Mouse (Mus musculus) liver, adult 2 months (tissue): ENCODE measurements around the gene Smc1b.

ENCODE experiments used
- CTCF ChIP-seq: fragments of 200-500 bp; IDR thresholded peaks from 2 replicates; pipeline ENCODE4 v1.5.1; 2011; ENCODE audit warnings: low read depth, low read length, control low read depth
- POLR2A ChIP-seq: fragments of 200-500 bp; IDR thresholded peaks from 2 replicates; pipeline ENCODE4 v1.6.1; 2011; ENCODE audit warnings: low read length, control low read depth; ENCODE audit not compliant: insufficient read depth; ENCODE audit errors: extremely low read depth

- TF ChIP-seq CTCF (no peak), POLR2A (no peak)
Measured at GRCm38 (mm10) chr15:85156198-85156597, 24.4 kb upstream of the Smc1b start.
